Mouse (Mus musculus) G1E (cell line): Measurements from ENCODE around the gene Mroh2a.

ENCODE experiments used
- CTCF ChIP-seq: IDR thresholded peaks from 2 replicates; pipeline ENCODE4 v1.5.1; 2012; ENCODE audit warnings: low read depth, low read length, inconsistent platforms, mixed read lengths
- GATA2 ChIP-seq: IDR thresholded peaks from 2 replicates; pipeline ENCODE4 v1.6.1; 2012; ENCODE audit warnings: low read depth, low read length, inconsistent platforms, borderline replicate concordance
- POLR2AphosphoS5 ChIP-seq: IDR thresholded peaks from 2 replicates; pipeline ENCODE4 v1.6.1; 2012; ENCODE audit warnings: low read depth, low read length, inconsistent platforms; ENCODE audit not compliant: insufficient replicate concordance

DNA sequence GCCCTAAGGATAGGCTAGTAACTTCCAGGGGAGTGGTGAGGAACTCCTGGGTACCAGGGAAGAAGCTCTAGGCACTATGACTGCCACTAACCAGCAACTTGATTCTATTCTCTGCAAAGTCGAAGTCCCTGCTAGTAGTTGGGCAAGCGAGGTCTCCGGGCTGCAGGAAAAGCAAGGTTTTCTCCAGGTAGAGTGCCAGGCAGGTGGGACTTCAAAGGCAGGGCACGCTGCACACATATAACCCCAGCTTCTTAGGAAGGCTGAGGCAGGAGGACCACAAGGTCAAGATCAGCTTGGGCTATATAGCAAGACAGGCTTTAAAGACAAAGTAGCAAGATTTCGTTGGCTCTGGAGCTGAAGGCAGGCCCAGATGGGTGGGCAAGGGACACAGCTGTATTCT is 37.0 kb downstream of the Mroh2a start:
- no peak for TF ChIP-seq CTCF
- TF ChIP-seq POLR2AphosphoS5 = no peak; the same call in 1 of the 2 replicates
- no peak for TF ChIP-seq GATA2
